Mouse (Mus musculus) bone marrow, adult 2 months (tissue): ENCODE results near the gene Olfr59.

Source experiments
- CTCF ChIP-seq: fragments of 200-500 bp; IDR thresholded peaks from 2 replicates; pipeline ENCODE4 v1.5.1; 2011; ENCODE audit warnings: low read length, control low read depth; ENCODE audit not compliant: control insufficient read depth, insufficient read depth
- POLR2A ChIP-seq: fragments of 200-500 bp; IDR thresholded peaks from 2 replicates; pipeline ENCODE4 v1.6.1; 2011; ENCODE audit warnings: low read depth, mild to moderate bottlenecking, control low read depth, low read length, borderline replicate concordance; ENCODE audit not compliant: control insufficient read depth

GRCm38 (mm10) chr11:74283436-74283835 is at the start of gene Olfr59:
- no peak for TF ChIP-seq CTCF
- no peak for TF ChIP-seq POLR2A
